Mouse (Mus musculus): ENCODE results near the gene Ercc4.

DNA sequence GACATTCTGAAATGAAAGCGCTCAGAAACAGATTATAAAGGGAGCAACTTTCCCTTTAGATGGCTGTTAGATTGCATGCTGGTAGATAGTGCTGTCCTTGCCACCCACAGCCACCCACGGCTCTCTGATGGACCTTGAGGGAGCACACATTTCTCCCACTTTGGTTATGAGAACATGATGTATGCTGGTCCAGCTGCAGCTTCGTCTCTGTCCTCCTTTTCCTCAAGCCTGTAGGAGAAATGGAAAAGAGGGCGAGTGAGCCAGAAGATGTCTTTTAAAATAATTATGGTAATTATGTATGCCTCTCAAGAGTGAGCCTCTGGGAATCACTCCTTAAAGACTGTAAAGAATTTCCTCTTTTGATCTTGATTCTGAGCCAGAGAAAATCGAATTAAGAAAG, 87.1 kb downstream of the Ercc4 start:
- TF ChIP-seq CTCF (conservative IDR thresholded peaks at IDR 0.05; ENCODE audit: low read length), result no peak
- TF ChIP-seq POU5F1 (IDR thresholded peaks at IDR 0.05; ENCODE audit: borderline replicate concordance, low read length), result no peak
